In the genomic region with DNA sequence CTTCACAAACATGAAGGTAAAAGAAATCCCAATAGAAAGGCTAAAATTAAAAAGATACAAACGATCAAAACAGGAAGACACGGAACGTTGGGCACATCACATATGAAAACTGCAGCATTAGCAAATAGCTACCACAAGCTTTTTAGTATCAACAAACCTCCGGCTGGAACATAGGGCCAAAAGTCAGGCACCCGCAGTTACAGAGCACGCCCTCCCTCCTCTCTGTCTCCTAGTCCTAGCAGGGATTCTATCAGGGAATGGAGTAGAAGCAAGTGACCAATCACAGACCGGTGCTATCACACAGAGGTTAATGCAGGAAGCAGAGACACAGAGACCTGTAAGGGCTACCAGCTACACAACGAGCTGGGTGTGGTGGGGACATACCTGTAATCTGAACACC, we compare ENCODE assay signal across 20 mouse cellular contexts. TPM values are rescaled to one million over a fixed set of nuclear protein-coding genes. Genes with fewer than 3 reads are reported as not detected.
DNase-seq lines count a peak whose midpoint lies in the region; ATAC-seq and TF ChIP-seq lines count a peak whose summit lies in the region.
"Had no signal": no experiment of that assay in that cellular context is flagged by ENCODE, and none has a peak within 500 bp of the region (broad histone marks: within the 10 kb centered on the region; RNA-seq: fewer than 3 reads in every experiment).

No protein-coding gene starts in this region.

- ATAC-seq in kidney, embryonic 15.5 days (replicated peaks; ENCODE audit: low FRiP score): no peak
- no peak for ATAC-seq in forebrain, embryonic 13.5 days
- ATAC-seq: activated CD4-positive, CD25-positive, alpha-beta regulatory T cell, adult 4 months; forebrain, postnatal 0 days; Patski had no signal

- no peak for TF ChIP-seq POLR2A in kidney, adult 2 months (IDR thresholded peaks at IDR 0.05; ENCODE audit: low read depth, low read length)

- TF ChIP-seq CTCF in kidney, adult 2 months (conservative IDR thresholded peaks at IDR 0.05; ENCODE audit: insufficient read depth, insufficient read length, low read depth, low read length): no peak

- peak; percentile 81 for DNase-seq in kidney, adult 2 months
- DNase-seq in lung, postnatal 36 days: peak; percentile 15
- no peak for DNase-seq in lung, postnatal 14 days
- peak; percentile 64 for DNase-seq in kidney, postnatal 14 days
- no peak for DNase-seq in c-Kit-positive CD71-positive TER-119-positive erythroid progenitor cells, embryonic 14.5 days (ENCODE audit: low spot score)
- DNase-seq: adrenal gland, postnatal 14 days; cerebellum, adult 18-20 months; cerebellum, adult 9-11 months; cerebellum, postnatal 36 days; forebrain, postnatal 0 days; gastrocnemius, postnatal 14 days had no signal

- no peak overlapping the region for H3K4me3 ChIP-seq in kidney, adult 2 months (ENCODE audit: insufficient read depth, low read depth, low read length)
- H3K4me3 ChIP-seq in kidney, embryonic 15.5 days (replicated peaks): no peak overlapping the region
- no peak overlapping the region for H3K4me3 ChIP-seq in forebrain, embryonic 13.5 days
- H3K4me3 ChIP-seq: embryonic facial prominence, embryonic 13.5 days; forebrain, embryonic 12.5 days; heart, embryonic 12.5 days; hindbrain, embryonic 10.5 days had no signal

- no peaks in the 10 kb centered on the region for H3K36me3 ChIP-seq in kidney, adult 2 months (ENCODE audit: control insufficient read depth, insufficient read depth, low read length)
- H3K36me3 ChIP-seq in kidney, embryonic 15.5 days: peaks cover 44% of the 10 kb centered on the region
- peaks cover 37% of the 10 kb centered on the region for H3K36me3 ChIP-seq in forebrain, embryonic 13.5 days (ENCODE audit: poor library complexity, severe bottlenecking)

- no peaks in the 10 kb centered on the region for H3K27me3 ChIP-seq in kidney, adult 2 months (replicated peaks; ENCODE audit: control insufficient read depth, insufficient read depth, low read length)
- no peaks in the 10 kb centered on the region for H3K27me3 ChIP-seq in kidney, embryonic 15.5 days
- no peaks in the 10 kb centered on the region for H3K27me3 ChIP-seq in forebrain, embryonic 13.5 days
- H3K27me3 ChIP-seq: CH12.LX; embryonic facial prominence, embryonic 13.5 days; forebrain, embryonic 12.5 days; heart, embryonic 12.5 days; Patski had no signal

- H3K27ac ChIP-seq in kidney, adult 2 months (ENCODE audit: insufficient read depth, low read depth, low read length): no peak overlapping the region; the same call in 1 of the 2 replicates
- H3K27ac ChIP-seq in kidney, embryonic 15.5 days: no peak overlapping the region
- no peak overlapping the region for H3K27ac ChIP-seq in forebrain, embryonic 13.5 days
- H3K27ac ChIP-seq: embryonic facial prominence, embryonic 13.5 days; forebrain, embryonic 12.5 days; hindbrain, embryonic 10.5 days had no signal

- H3K4me2 ChIP-seq in kidney, embryonic 15.5 days: no peak overlapping the region
- H3K4me2 ChIP-seq in forebrain, embryonic 13.5 days: no peak overlapping the region
- H3K4me2 ChIP-seq: embryonic facial prominence, embryonic 13.5 days; forebrain, embryonic 12.5 days; heart, embryonic 12.5 days had no signal

- 43% methylated on average over 8 of the region's 8 CpGs for WGBS in kidney, adult 2 months
- 83% methylated on average over 8 of the region's 8 CpGs for WGBS in kidney, embryonic 15.5 days
- WGBS in forebrain, embryonic 13.5 days: 89% methylated on average over 8 of the region's 8 CpGs

- H3K9me3 ChIP-seq in kidney, embryonic 15.5 days (replicated peaks): no peaks in the 10 kb centered on the region
- H3K9me3 ChIP-seq in forebrain, embryonic 13.5 days (replicated peaks): no peaks in the 10 kb centered on the region
- H3K9me3 ChIP-seq: embryonic facial prominence, embryonic 13.5 days; forebrain, embryonic 12.5 days; heart, embryonic 12.5 days; hindbrain, embryonic 10.5 days had no signal

- H3K9ac ChIP-seq in kidney, embryonic 15.5 days: no peak overlapping the region
- H3K9ac ChIP-seq in forebrain, embryonic 13.5 days: no peak overlapping the region
- H3K9ac ChIP-seq: embryonic facial prominence, embryonic 13.5 days; forebrain, embryonic 12.5 days; forebrain, postnatal 0 days; heart, embryonic 12.5 days had no signal

- H3K4me1 ChIP-seq in kidney, adult 2 months (ENCODE audit: control insufficient read depth, insufficient read depth, low read length): peaks cover 8% of the 10 kb centered on the region; the same call in 1 of the 2 replicates
- H3K4me1 ChIP-seq in kidney, embryonic 15.5 days: no peaks in the 10 kb centered on the region
- H3K4me1 ChIP-seq in forebrain, embryonic 13.5 days: no peaks in the 10 kb centered on the region
- H3K4me1 ChIP-seq: forebrain, embryonic 12.5 days; heart, embryonic 12.5 days; hindbrain, embryonic 10.5 days had no signal

RNA-seq across cellular contexts. Expression of a gene that starts 32.4 kb away (rescaled TPM):
- polyA plus RNA-seq in kidney, adult 2 months (2012; rRNA removed): 58.6 and 65.2 TPM in 2 replicates
- 144 and 153 TPM in 2 replicates for polyA plus RNA-seq in kidney, embryonic 15.5 days (2015; fragmentation: Nextera tagmentation; extraction: Ambion mirVana)
- polyA plus RNA-seq in forebrain, embryonic 13.5 days (2015; fragmentation: Nextera tagmentation; extraction: Ambion mirVana): 145 and 146 TPM in 2 replicates

Comparison
In these comparisons a context has a peak if more than half of its experiments do, and no peak if none do; other contexts are left out.
1. DNase-seq: peak in kidney, adult 2 months (single experiment), lung, postnatal 36 days (single experiment) and kidney, postnatal 14 days (single experiment); none in lung, postnatal 14 days (single experiment) and c-Kit-positive CD71-positive TER-119-positive erythroid progenitor cells, embryonic 14.5 days (single experiment).